Comparison of ENCODE assay signal across 17 mouse cellular contexts in the genomic region with DNA sequence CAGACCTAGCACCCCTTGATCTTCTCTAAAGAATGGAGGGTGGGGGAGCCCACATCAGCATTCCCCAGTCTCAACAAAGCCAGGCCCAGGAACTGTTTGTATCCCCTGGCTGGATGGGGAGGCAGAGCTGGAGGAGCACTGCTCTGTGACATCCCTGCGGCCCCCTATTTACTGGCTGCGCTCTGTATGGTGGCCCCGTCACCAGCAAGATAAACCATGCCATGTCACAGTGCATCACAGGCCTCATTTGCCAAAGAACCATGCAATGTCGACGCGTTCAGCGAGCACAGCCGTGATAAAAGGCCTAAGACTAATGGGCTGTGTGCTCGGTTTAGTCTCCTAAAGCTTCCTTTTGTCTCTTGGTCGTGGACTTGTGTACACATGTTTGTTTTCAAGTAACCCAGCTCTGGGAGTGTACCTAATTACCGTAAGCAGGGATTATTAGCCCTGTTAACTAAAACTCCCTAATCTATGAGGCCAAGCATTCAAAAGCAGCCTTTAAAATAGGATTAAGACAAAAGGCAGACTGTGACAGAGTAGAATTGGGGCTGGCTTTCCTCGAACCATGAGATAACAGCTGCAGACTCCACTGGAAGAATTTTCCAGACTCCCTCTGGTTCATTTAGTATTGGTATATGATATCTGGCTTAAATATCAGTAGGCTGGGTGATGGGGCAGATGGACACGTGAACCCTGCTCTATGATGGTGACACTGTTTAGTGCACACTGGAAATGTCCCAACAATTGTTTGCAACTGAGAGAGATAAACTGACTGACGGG.
DNase-seq lines count a peak whose midpoint lies in the region; ATAC-seq and TF ChIP-seq lines count a peak whose summit lies in the region.
"Had no signal": no experiment of that assay in that cellular context is flagged by ENCODE, and none has a peak within 500 bp of the region (broad histone marks: within the 10 kb centered on the region; RNA-seq: fewer than 3 reads in every experiment).

No protein-coding gene starts in this region.

- H3K4me1 ChIP-seq in forebrain, embryonic 11.5 days (replicated peaks; ENCODE audit: control insufficient read depth, insufficient read depth, low read length), result peaks cover 3% of the 10 kb centered on the region; the same call in 1 of the 2 replicates
- H3K4me1 ChIP-seq in forebrain, embryonic 15.5 days, result peaks cover 12% of the 10 kb centered on the region
- H3K4me1 ChIP-seq in megakaryocyte, embryonic 14.5 days, result no peaks in the 10 kb centered on the region
- H3K4me1 ChIP-seq in limb, embryonic 14.5 days (ENCODE audit: control insufficient read depth, insufficient read depth, low read length), result peaks cover 15% of the 10 kb centered on the region
- H3K4me1 ChIP-seq in neural tube, embryonic 13.5 days (replicated peaks), result peaks cover 27% of the 10 kb centered on the region
- H3K4me1 ChIP-seq: liver, embryonic 12.5 days had no signal

- no peak for ATAC-seq in forebrain, embryonic 11.5 days (replicated peaks; ENCODE audit: low FRiP score)
- no peak for ATAC-seq in forebrain, embryonic 15.5 days (replicated peaks)
- ATAC-seq in megakaryocyte, adult 5-6 weeks (ENCODE audit: poor library complexity, severe bottlenecking), result no peak
- ATAC-seq in limb, embryonic 14.5 days (ENCODE audit: low FRiP score, low read depth), result peak; percentile 74
- ATAC-seq in neural tube, embryonic 13.5 days (ENCODE audit: low read depth), result peak; percentile 49; the same call in 1 of the 2 replicates
- ATAC-seq: liver, embryonic 12.5 days had no signal

- no peak overlapping the region for H3K27ac ChIP-seq in forebrain, embryonic 11.5 days (ENCODE audit: low read depth, low read length)
- no peak overlapping the region for H3K27ac ChIP-seq in forebrain, embryonic 15.5 days (replicated peaks)
- H3K27ac ChIP-seq in limb, embryonic 14.5 days (replicated peaks; ENCODE audit: low read depth, low read length), result no peak overlapping the region
- no peak overlapping the region for H3K27ac ChIP-seq in neural tube, embryonic 13.5 days (replicated peaks)
- H3K27ac ChIP-seq: gastrocnemius, adult 2 months; heart, embryonic 15.5 days; liver, embryonic 12.5 days had no signal

- no peaks in the 10 kb centered on the region for H3K9me3 ChIP-seq in forebrain, embryonic 11.5 days (ENCODE audit: control insufficient read depth, low read length)
- H3K9me3 ChIP-seq in forebrain, embryonic 15.5 days, result no peaks in the 10 kb centered on the region
- H3K9me3 ChIP-seq in megakaryocyte, embryonic 14.5 days, result no peaks in the 10 kb centered on the region
- no peaks in the 10 kb centered on the region for H3K9me3 ChIP-seq in limb, embryonic 14.5 days (ENCODE audit: control insufficient read depth, low read length)
- H3K9me3 ChIP-seq in neural tube, embryonic 13.5 days, result no peaks in the 10 kb centered on the region
- H3K9me3 ChIP-seq: heart, embryonic 15.5 days; liver, embryonic 12.5 days had no signal

- no peak for TF ChIP-seq POLR2A in limb, embryonic 14.5 days (IDR thresholded peaks at IDR 0.05; ENCODE audit: borderline replicate concordance, extremely low read depth, insufficient read depth, insufficient read length)

- 9% methylated on average over 14 of the region's 14 CpGs for WGBS in forebrain, embryonic 11.5 days
- WGBS in forebrain, embryonic 15.5 days, result 9% methylated on average over 14 of the region's 14 CpGs
- 45% methylated on average over 14 of the region's 14 CpGs for WGBS in limb, embryonic 14.5 days
- WGBS in neural tube, embryonic 13.5 days, result 26% methylated on average over 14 of the region's 14 CpGs

- peaks cover 6% of the 10 kb centered on the region for H3K27me3 ChIP-seq in forebrain, embryonic 11.5 days (ENCODE audit: control insufficient read depth, insufficient read depth, low read length)
- H3K27me3 ChIP-seq in forebrain, embryonic 15.5 days, result peaks cover 3% of the 10 kb centered on the region
- peaks cover 38% of the 10 kb centered on the region for H3K27me3 ChIP-seq in megakaryocyte, embryonic 14.5 days (replicated peaks)
- no peaks in the 10 kb centered on the region for H3K27me3 ChIP-seq in limb, embryonic 14.5 days (ENCODE audit: control insufficient read depth, insufficient read depth, low read length)
- peaks cover 28% of the 10 kb centered on the region for H3K27me3 ChIP-seq in neural tube, embryonic 13.5 days
- H3K27me3 ChIP-seq: heart, embryonic 15.5 days had no signal

- peak; percentile 62 for DNase-seq in forebrain, embryonic 11.5 days (ENCODE audit: low spot score)
- peak; percentile 71 for DNase-seq in limb, embryonic 14.5 days (ENCODE audit: low spot score)
- no peak for DNase-seq in kidney, adult 11 months
- DNase-seq in urinary bladder, postnatal 25 days (ENCODE audit: low spot score), result no peak
- DNase-seq: cerebellum, postnatal 36 days; gastrocnemius, adult 2 months; kidney, adult 9 months; lung, embryonic 14.5 days; thymus, postnatal 14 days had no signal

- no peaks in the 10 kb centered on the region for H3K36me3 ChIP-seq in forebrain, embryonic 11.5 days (ENCODE audit: control insufficient read depth, insufficient read depth, low read length)
- H3K36me3 ChIP-seq in forebrain, embryonic 15.5 days, result no peaks in the 10 kb centered on the region
- no peaks in the 10 kb centered on the region for H3K36me3 ChIP-seq in megakaryocyte, embryonic 14.5 days (replicated peaks; ENCODE audit: low read length)
- no peaks in the 10 kb centered on the region for H3K36me3 ChIP-seq in limb, embryonic 14.5 days (ENCODE audit: control insufficient read depth, insufficient read depth, low read length)
- H3K36me3 ChIP-seq in neural tube, embryonic 13.5 days, result no peaks in the 10 kb centered on the region
- H3K36me3 ChIP-seq: heart, embryonic 15.5 days; liver, embryonic 12.5 days had no signal

- H3K9ac ChIP-seq in forebrain, embryonic 11.5 days (ENCODE audit: low read length), result no peak overlapping the region
- H3K9ac ChIP-seq in forebrain, embryonic 15.5 days (replicated peaks), result no peak overlapping the region
- no peak overlapping the region for H3K9ac ChIP-seq in limb, embryonic 14.5 days (ENCODE audit: low read depth, low read length, severe bottlenecking)
- H3K9ac ChIP-seq in neural tube, embryonic 13.5 days, result no peak overlapping the region
- H3K9ac ChIP-seq: heart, embryonic 15.5 days; liver, embryonic 12.5 days; lung, embryonic 14.5 days had no signal

- no peak overlapping the region for H3K4me2 ChIP-seq in forebrain, embryonic 11.5 days (ENCODE audit: low read depth, low read length, severe bottlenecking)
- H3K4me2 ChIP-seq in forebrain, embryonic 15.5 days (replicated peaks), result no peak overlapping the region
- no peak overlapping the region for H3K4me2 ChIP-seq in limb, embryonic 14.5 days (replicated peaks; ENCODE audit: low read depth, low read length, severe bottlenecking)
- H3K4me2 ChIP-seq in neural tube, embryonic 13.5 days, result no peak overlapping the region
- H3K4me2 ChIP-seq: liver, embryonic 12.5 days; lung, embryonic 14.5 days had no signal

- no peak overlapping the region for H3K4me3 ChIP-seq in forebrain, embryonic 11.5 days (ENCODE audit: low read depth, low read length)
- H3K4me3 ChIP-seq in forebrain, embryonic 15.5 days, result no peak overlapping the region
- peak overlapping the region; percentile 8 for H3K4me3 ChIP-seq in megakaryocyte, embryonic 14.5 days (replicated peaks)
- H3K4me3 ChIP-seq in limb, embryonic 14.5 days (replicated peaks; ENCODE audit: low read length), result no peak overlapping the region
- H3K4me3 ChIP-seq in neural tube, embryonic 13.5 days, result no peak overlapping the region
- H3K4me3 ChIP-seq: erythroblast, embryonic 14.5 days; gastrocnemius, adult 2 months; heart, embryonic 15.5 days; liver, embryonic 12.5 days; myocyte had no signal

Comparison
In these comparisons a context has a peak if more than half of its experiments do, and no peak if none do; other contexts are left out.
1. ATAC-seq: peak in limb, embryonic 14.5 days (single experiment) and neural tube, embryonic 13.5 days (single experiment); none in forebrain, embryonic 11.5 days (single experiment), forebrain, embryonic 15.5 days (single experiment) and megakaryocyte, adult 5-6 weeks (single experiment).
2. DNase-seq: peak in forebrain, embryonic 11.5 days (single experiment) and limb, embryonic 14.5 days (single experiment); none in kidney, adult 11 months (single experiment) and urinary bladder, postnatal 25 days (single experiment).